Mouse (Mus musculus) ovary, adult 18-20 months (tissue): Measurements from ENCODE around the gene Tbc1d10c.

Experiments used
- DNase-seq: peaks from one replicate; pipeline ENCODE4 v3.0.0; 2022; ENCODE audit warnings: low spot score, mixed read lengths

The Tbc1d10c gene

GRCm38 (mm10) chr19:4191528-4192250 lies 605 bp upstream of the Tbc1d10c start, which contains the start of gene Ppp1ca:
Gene Ppp1ca (plus strand): TSS chr19:4192065.
- DNase-seq, result peak; percentile 93

- DNase-seq, result no peak
These were observed 1.9 kb downstream of the Tbc1d10c start for GRCm38 (mm10) chr19:4189051-4189620.

DNA sequence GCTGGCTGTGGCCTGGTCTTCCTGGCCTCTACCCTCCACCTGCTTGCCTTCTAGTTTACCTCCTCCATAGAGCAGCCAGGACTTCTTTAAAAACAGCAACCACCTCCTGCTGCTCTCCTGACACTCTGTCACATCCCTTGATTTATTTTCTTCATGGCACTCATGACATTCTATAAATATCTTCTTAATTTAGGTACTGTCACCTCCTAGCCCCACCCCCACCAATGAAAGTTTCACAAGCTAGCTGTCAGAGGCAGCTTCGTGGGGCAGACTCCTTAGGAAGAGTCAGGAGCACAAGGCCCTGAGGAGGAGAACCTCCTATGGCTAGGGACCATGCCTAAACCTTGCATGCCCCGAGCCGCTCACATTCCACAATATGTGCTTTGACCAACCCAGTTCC lies 3.8 kb downstream of the Tbc1d10c start:
- no peak for DNase-seq

DNA sequence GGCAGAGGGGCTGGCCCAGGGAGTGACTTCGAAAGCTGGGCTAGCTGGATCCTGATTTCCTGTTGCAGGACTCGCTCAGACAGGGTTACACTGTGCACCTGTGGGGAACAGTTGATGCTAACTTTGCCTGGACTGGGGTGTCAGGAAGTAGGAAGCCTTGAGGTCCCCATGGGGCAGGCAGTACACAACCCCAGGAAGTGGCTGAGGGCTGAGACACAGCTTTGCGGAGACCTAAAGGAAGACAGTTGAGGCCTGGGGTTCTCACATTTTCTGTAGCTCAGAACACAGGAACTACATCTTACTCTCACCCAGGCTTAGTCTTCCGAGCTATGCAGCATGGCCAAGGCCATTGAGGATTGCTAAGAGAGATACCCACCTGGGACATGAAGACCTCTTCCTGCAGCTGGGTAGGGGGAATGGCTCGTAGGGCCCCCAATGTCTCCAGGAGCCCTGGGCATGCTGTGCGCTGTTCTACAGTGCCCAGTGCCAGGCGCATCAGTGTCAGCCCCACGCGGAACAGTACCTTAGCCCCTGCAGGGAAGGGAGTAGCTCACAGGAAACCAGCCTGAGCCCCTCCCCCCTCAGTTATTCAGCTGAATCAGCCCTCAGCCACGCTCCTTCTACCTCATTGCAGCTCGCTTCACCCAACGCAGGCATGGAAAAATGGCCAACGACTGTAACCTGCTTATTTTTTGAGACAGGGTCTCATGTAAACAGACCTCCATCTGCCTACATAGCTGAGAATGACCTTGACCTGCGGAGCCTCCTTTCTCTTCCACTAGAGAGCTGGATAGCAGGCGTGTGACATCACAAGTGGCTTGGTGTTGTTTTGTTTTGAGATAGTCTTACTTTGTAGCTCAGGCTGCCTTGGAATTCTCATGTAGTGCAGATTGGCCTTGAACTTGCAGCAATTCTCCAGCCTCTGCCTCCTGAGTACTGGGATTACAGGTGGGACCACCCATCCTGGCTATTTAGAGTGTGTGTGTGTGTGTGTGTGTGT lies 5.8 kb downstream of the Tbc1d10c start:
- no peak for DNase-seq

DNA sequence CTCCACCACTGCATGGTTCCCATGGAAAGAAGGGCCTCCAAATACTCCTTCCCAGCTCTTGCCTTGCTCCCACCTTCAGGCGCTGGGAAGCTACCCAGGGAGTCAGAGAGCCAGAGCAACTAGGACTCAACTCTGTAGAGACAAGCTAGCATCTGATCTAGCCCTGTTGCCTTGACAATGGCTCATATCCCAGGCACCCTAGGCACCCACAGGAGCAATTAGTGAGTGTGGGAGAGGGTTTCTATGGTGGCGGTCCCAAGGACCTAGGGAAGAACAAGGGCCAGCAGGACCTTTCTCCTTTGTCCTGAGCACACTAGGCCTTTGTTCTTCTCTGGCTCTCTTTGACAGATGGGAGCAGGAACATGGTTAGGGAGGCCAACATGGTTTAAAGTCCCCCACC lies 7.4 kb downstream of the Tbc1d10c start:
- DNase-seq, result no peak

- DNase-seq, result peak; percentile 63
These were observed 9.2 kb downstream of the Tbc1d10c start for GRCm38 (mm10) chr19:4181892-4182291.

DNA sequence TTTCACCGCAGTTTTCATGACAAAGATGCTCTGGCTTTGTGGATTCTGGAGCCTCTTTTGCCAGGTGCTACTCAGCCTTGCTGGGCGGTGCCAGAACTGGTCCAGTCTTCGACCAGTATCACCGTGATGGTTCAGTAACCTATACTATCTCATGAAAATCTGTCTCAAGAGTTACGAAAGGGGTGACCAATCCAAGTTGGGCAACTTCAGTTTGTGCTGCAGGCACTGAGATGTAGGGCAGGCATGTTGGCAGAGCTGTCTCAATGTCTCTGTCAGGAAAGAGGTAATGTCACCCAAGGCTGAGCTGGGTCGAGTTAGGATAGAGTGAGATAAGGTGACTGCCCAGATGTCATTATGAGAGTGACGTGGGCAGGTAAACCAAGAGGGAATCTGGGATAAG lies 10.7 kb downstream of the Tbc1d10c start:
- DNase-seq, result no peak

GRCm38 (mm10) chr19:4175368-4175947 lies 15.6 kb downstream of the Tbc1d10c start, which contains the start of gene Carns1:
Gene Carns1 (minus strand): TSS chr19:4175479.
- no peak for DNase-seq

DNA sequence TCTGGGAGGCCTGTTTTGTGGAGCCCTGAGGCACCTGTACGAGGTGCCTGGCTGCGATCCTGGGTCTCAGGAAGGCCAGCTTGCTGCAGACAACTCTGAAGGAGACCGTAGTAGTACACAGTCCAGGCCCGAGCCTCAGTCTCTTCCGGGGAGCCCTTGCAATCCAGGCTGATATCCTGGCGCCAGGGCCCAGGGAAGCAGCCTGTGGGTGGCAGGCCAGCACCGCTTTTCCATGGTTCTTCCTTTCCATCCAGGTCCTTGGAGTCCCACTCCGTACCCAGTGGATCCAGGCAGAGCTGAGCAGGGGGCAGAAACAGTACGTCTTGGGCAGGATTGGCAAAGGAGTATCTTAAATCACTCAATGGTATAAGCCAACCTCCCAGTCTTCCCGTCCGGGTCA lies 18.2 kb downstream of the Tbc1d10c start:
- no peak for DNase-seq

GRCm38 (mm10) chr19:4171393-4172290 lies 19.4 kb downstream of the Tbc1d10c start:
- DNase-seq, result no peak

GRCm38 (mm10) chr19:4170723-4171392 lies 20.2 kb downstream of the Tbc1d10c start:
- DNase-seq, result no peak

GRCm38 (mm10) chr19:4169810-4170209 lies 21.3 kb downstream of the Tbc1d10c start:
- DNase-seq, result no peak

- peak; percentile 99 for DNase-seq
These were observed 21.7 kb downstream of the Tbc1d10c start for GRCm38 (mm10) chr19:4169378-4169784.

GRCm38 (mm10) chr19:4166678-4167476 lies 24.2 kb downstream of the Tbc1d10c start:
- DNase-seq, result no peak

DNA sequence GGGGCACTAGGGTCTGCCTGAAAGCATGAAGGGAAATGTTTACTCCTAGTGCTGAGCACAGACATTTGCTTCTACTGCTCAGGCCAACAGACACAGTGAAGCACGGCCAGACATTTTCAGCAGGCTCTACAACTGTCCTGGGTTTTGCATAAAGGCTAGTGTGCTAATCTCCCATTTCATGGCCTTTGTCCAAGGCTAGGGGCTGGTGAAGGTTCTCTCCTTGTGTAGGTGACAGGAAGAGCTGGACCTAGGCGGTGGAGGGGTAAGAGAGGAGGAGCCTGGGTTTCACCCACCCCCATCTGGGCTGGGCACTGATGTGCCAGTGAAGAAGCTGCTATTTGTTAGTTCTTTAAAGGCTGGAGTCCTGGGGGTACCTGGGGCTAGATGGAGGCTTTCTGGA lies 26.4 kb downstream of the Tbc1d10c start:
- no peak for DNase-seq

DNA sequence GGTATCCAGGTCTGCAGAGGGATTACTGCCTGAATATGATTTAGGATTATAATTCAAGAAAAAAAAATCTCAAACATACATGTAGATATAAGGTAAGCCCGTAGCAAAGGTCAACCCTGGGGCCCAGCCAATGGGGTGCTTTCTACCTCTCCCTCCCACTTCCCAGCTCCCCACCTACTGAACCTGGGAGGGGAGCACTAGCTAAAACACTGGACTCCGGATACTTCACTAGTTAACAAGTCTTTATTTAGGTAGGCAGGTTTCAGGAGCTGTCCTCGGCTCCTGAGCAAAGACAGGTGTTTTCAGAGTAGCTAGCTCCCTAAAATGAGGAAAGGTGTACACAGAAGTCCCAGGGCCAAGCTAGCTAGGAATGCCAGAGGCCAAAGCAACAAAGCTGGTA lies 27.0 kb downstream of the Tbc1d10c start:
- no peak for DNase-seq

DNA sequence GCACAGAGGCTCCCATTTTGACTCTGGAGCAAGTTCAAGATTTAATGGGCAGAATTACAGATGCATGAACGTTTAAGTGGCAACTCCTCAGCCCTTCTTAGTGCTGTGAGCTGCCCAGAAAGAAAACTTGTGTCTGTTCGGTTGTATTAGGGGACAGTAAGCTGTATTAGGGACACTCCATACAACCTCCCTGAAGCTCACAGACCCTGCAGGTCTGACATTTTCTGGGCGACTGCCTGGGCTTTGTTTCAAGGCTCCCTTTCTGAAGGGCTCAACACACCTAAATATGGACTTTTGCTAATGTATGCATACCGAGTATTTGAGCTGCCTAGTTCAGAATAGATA lies 27.6 kb downstream of the Tbc1d10c start:
- no peak for DNase-seq

GRCm38 (mm10) chr19:4162646-4163542 lies 28.2 kb downstream of the Tbc1d10c start, which contains the start of gene Rps6kb2:
Gene Rps6kb2 (minus strand): TSS chr19:4163354.
- peak; percentile 93 for DNase-seq

GRCm38 (mm10) chr19:4159049-4159448 lies 32.0 kb downstream of the Tbc1d10c start:
- DNase-seq, result no peak
